Mouse (Mus musculus): ENCODE measurements around the gene Pacrg. TPM values are rescaled to one million over a fixed set of nuclear protein-coding genes. Genes with fewer than 3 reads are reported as not detected.

Pacrg gene
- polyA plus RNA-seq, 1 experiment from 2014 or later = 0.57 TPM

GRCm38 (mm10) chr17:10378467-10379175, 461.5 kb downstream of the Pacrg start:
- ATAC-seq = no peak
- no peak for TF ChIP-seq CTCF (IDR thresholded peaks at IDR 0.05; ENCODE audit: low read depth)
- Histone ChIP-seq H3K4me3 (ENCODE audit: low read depth, low read length) (no peak overlapping the region), H3K4me1 (replicated peaks; ENCODE audit: control insufficient read depth, insufficient read depth, low read length) (no peaks in the 10 kb centered on the region), H3K9me3 (ENCODE audit: control insufficient read depth) (no peaks in the 10 kb centered on the region), H3K9ac (ENCODE audit: low read depth, low read length) (no peak overlapping the region), H3K36me3 (ENCODE audit: control insufficient read depth, insufficient read depth) (no peaks in the 10 kb centered on the region), H3K4me2 (replicated peaks; ENCODE audit: low read depth) (no peak overlapping the region), H3K27me3 (replicated peaks; ENCODE audit: control insufficient read depth, insufficient read depth, low read length) (no peaks in the 10 kb centered on the region; the same call in 1 of the 2 replicates), H3K27ac (ENCODE audit: low read depth, low read length) (no peak overlapping the region)
- 64% methylated on average over 10 of the region's 10 CpGs for WGBS

DNA sequence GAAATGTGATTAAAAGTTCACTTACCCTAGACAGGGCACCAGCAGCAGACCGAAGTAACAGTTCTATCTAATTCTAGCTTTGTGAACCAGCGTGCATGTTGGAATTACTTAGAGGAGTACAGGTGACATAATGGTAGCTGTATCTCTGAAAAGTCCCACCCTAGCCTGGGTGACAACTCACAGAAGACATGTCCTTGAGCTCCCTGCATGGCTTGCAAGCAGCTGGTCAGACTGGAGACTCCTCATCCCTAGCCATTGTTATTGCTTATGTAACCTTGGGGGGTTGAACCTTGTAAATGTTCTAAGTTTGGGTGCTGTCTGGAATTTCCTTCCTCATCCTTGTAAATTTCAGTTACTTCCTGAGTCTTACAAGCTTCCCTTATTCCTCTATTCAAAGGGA, 462.5 kb downstream of the Pacrg start:
- Histone ChIP-seq H3K4me3 (ENCODE audit: low read depth, low read length) (no peak overlapping the region), H3K9me3 (ENCODE audit: control insufficient read depth) (no peaks in the 10 kb centered on the region), H3K9ac (ENCODE audit: low read depth, low read length) (no peak overlapping the region), H3K27me3 (replicated peaks; ENCODE audit: control insufficient read depth, insufficient read depth, low read length) (no peaks in the 10 kb centered on the region; the same call in 1 of the 2 replicates), H3K4me2 (replicated peaks; ENCODE audit: low read depth) (no peak overlapping the region), H3K36me3 (ENCODE audit: control insufficient read depth, insufficient read depth) (no peaks in the 10 kb centered on the region), H3K4me1 (replicated peaks; ENCODE audit: control insufficient read depth, insufficient read depth, low read length) (no peaks in the 10 kb centered on the region), H3K27ac (ENCODE audit: low read depth, low read length) (no peak overlapping the region)
- no peak for TF ChIP-seq CTCF (IDR thresholded peaks at IDR 0.05; ENCODE audit: low read depth)
- 99% methylated on average over 2 of the region's 2 CpGs for WGBS
- ATAC-seq = no peak

GRCm38 (mm10) chr17:10374316-10374715, 465.8 kb downstream of the Pacrg start:
- Histone ChIP-seq H3K36me3 (ENCODE audit: control insufficient read depth, insufficient read depth) (no peaks in the 10 kb centered on the region), H3K4me2 (replicated peaks; ENCODE audit: low read depth) (no peak overlapping the region), H3K4me1 (replicated peaks; ENCODE audit: control insufficient read depth, insufficient read depth, low read length) (no peaks in the 10 kb centered on the region), H3K9ac (ENCODE audit: low read depth, low read length) (no peak overlapping the region), H3K27me3 (replicated peaks; ENCODE audit: control insufficient read depth, insufficient read depth, low read length) (no peaks in the 10 kb centered on the region; the same call in 1 of the 2 replicates), H3K27ac (ENCODE audit: low read depth, low read length) (no peak overlapping the region), H3K9me3 (ENCODE audit: control insufficient read depth) (no peaks in the 10 kb centered on the region), H3K4me3 (ENCODE audit: low read depth, low read length) (no peak overlapping the region)
- 70% methylated on average over 7 of the region's 7 CpGs for WGBS
- ATAC-seq = no peak
- TF ChIP-seq CTCF (IDR thresholded peaks at IDR 0.05; ENCODE audit: low read depth) = no peak

DNA sequence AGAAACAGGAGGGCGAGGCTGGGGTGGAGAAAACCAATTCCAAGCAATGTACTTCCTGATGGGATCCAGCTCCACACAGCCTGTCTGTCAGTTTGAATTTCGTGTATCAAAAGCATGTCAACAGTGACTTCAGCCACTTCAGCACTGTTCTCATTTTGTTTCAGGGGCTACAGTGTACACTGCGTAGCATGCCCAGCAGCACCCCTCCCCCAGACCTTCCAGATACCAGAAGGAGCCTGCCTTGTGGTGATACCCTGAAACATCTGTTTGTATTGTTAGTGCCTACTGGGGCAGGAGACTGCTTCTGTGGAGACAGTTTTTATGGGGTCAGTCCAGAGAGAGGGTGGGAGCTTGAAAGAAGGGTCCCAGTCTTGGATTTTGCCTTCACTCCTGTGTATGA, 466.4 kb downstream of the Pacrg start:
- no peak for TF ChIP-seq CTCF (IDR thresholded peaks at IDR 0.05; ENCODE audit: low read depth)
- WGBS = 68% methylated on average over 3 of the region's 3 CpGs
- Histone ChIP-seq H3K9me3 (ENCODE audit: control insufficient read depth) (no peaks in the 10 kb centered on the region), H3K4me3 (ENCODE audit: low read depth, low read length) (no peak overlapping the region), H3K9ac (ENCODE audit: low read depth, low read length) (no peak overlapping the region), H3K36me3 (ENCODE audit: control insufficient read depth, insufficient read depth) (no peaks in the 10 kb centered on the region), H3K4me2 (replicated peaks; ENCODE audit: low read depth) (no peak overlapping the region), H3K27ac (ENCODE audit: low read depth, low read length) (no peak overlapping the region), H3K4me1 (replicated peaks; ENCODE audit: control insufficient read depth, insufficient read depth, low read length) (no peaks in the 10 kb centered on the region), H3K27me3 (replicated peaks; ENCODE audit: control insufficient read depth, insufficient read depth, low read length) (no peaks in the 10 kb centered on the region; the same call in 1 of the 2 replicates)
- ATAC-seq = no peak

- Histone ChIP-seq H3K27me3 (replicated peaks; ENCODE audit: control insufficient read depth, insufficient read depth, low read length) (no peaks in the 10 kb centered on the region; the same call in 1 of the 2 replicates), H3K4me3 (ENCODE audit: low read depth, low read length) (no peak overlapping the region), H3K9me3 (ENCODE audit: control insufficient read depth) (no peaks in the 10 kb centered on the region), H3K4me2 (replicated peaks; ENCODE audit: low read depth) (no peak overlapping the region), H3K9ac (ENCODE audit: low read depth, low read length) (no peak overlapping the region), H3K36me3 (ENCODE audit: control insufficient read depth, insufficient read depth) (no peaks in the 10 kb centered on the region), H3K4me1 (replicated peaks; ENCODE audit: control insufficient read depth, insufficient read depth, low read length) (no peaks in the 10 kb centered on the region), H3K27ac (ENCODE audit: low read depth, low read length) (no peak overlapping the region)
- WGBS = 61% methylated on average over 18 of the region's 18 CpGs
- no peak for ATAC-seq
- TF ChIP-seq CTCF (IDR thresholded peaks at IDR 0.05; ENCODE audit: low read depth) = no peak
Measured at GRCm38 (mm10) chr17:10372001-10372785, 467.9 kb downstream of the Pacrg start.

- Histone ChIP-seq H3K4me1 (replicated peaks; ENCODE audit: control insufficient read depth, insufficient read depth, low read length) (no peaks in the 10 kb centered on the region), H3K4me2 (replicated peaks; ENCODE audit: low read depth) (no peak overlapping the region), H3K9me3 (ENCODE audit: control insufficient read depth) (no peaks in the 10 kb centered on the region), H3K36me3 (ENCODE audit: control insufficient read depth, insufficient read depth) (no peaks in the 10 kb centered on the region), H3K27me3 (replicated peaks; ENCODE audit: control insufficient read depth, insufficient read depth, low read length) (no peaks in the 10 kb centered on the region; the same call in 1 of the 2 replicates), H3K27ac (ENCODE audit: low read depth, low read length) (no peak overlapping the region), H3K4me3 (ENCODE audit: low read depth, low read length) (no peak overlapping the region), H3K9ac (ENCODE audit: low read depth, low read length) (no peak overlapping the region)
- TF ChIP-seq CTCF (IDR thresholded peaks at IDR 0.05; ENCODE audit: low read depth) = no peak
- no peak for ATAC-seq
- 67% methylated on average over 8 of the region's 8 CpGs for WGBS
Measured at GRCm38 (mm10) chr17:10371472-10371871, 468.6 kb downstream of the Pacrg start.
